Mouse (Mus musculus) embryo, embryonic 10 days (tissue): ENCODE measurements at regions not wholly inside any gene's neighbourhood (a gene's known extent, or its start where the extent isn't known, plus 50 kb on each side); places are given as distances from the start of the nearest gene placed in this dataset.
A peak's percentile ranks its signal among the peaks of the same experiment; 100 is the strongest.

Experiments
- DNase-seq: peaks from one replicate; pipeline ENCODE4 v3.0.0-alpha.2; 2015; ENCODE audit warnings: low spot score

GRCm38 (mm10) chr16:48028626-48029025 lies 254.9 kb upstream of the Dppa4 start:
- DNase-seq: no peak

- DNase-seq: no peak
These were observed 232.7 kb upstream of the Dppa4 start for GRCm38 (mm10) chr16:48050853-48051252.

- DNase-seq: peak; percentile 3
These were observed 208.7 kb upstream of the Dppa4 start for GRCm38 (mm10) chr16:48074879-48075278.
